Mouse (Mus musculus): Measurements from ENCODE around the gene Exoc2. TPM values are rescaled to one million over a fixed set of nuclear protein-coding genes. Genes with fewer than 3 reads are reported as not detected.

The Exoc2 gene
- polyA plus RNA-seq (2012; rRNA removed), result 1.8 and 2.4 TPM in 2 replicates

GRCm38 (mm10) chr13:30973501-30974246 is at the start of gene Exoc2, which contains the start of gene Gm5447:
Gene Exoc2 (minus strand): TSS chr13:30974093.
Gene Gm5447 (plus strand): TSS chr13:30974204.

GRCm38 (mm10) chr13:30947540-30947939 is 26.4 kb downstream of the Exoc2 start, which contains the start of gene Hus1b:
Gene Hus1b (minus strand): TSS chr13:30947759.

Other genes with a start within 250 kb of the Exoc2 start
- gene Irf4, start 224.9 kb downstream of the Exoc2 start, polyA plus RNA-seq (2012; rRNA removed), result 0.17 and 0.36 TPM in 2 replicates
- gene Hus1b, start 26.3 kb downstream of the Exoc2 start, polyA plus RNA-seq (2012; rRNA removed), result 0.13 TPM in 1 of 2 replicates, not detected in the other
- gene Gm5447, start 111 bp upstream of the Exoc2 start, polyA plus RNA-seq (2012; rRNA removed), result not detected in 2 replicates

Measured in stomach, adult 2 months (tissue).